Mouse (Mus musculus) MEL (cell line): Measurements from ENCODE around the gene Ttll8.

Source experiments
- CHD2 ChIP-seq: IDR thresholded peaks from 2 replicates; pipeline ENCODE4 v1.6.1; 2011; ENCODE audit warnings: low read length, improper control_type of control experiment
- CTCF ChIP-seq, 3 experiments: IDR thresholded peaks in 2 of 3; conservative IDR thresholded peaks in 1 of 3; 2 replicates each; pipeline ENCODE4 v1.5.1; 2011 to 2012; ENCODE audit warnings: low read length in 3 of 3, low read depth in 2 of 3, mild to moderate bottlenecking in 2 of 3, improper control_type of control experiment in 1 of 3, inconsistent platforms in 1 of 3, mixed read lengths in 1 of 3, moderate library complexity in 1 of 3; ENCODE audit not compliant: control insufficient read depth in 1 of 3, insufficient read depth in 1 of 3, poor library complexity in 1 of 3, severe bottlenecking in 1 of 3
- E2F4 ChIP-seq: IDR thresholded peaks from 2 replicates; pipeline ENCODE4 v1.6.1; 2011; ENCODE audit warnings: low read depth, low read length, improper control_type of control experiment, borderline replicate concordance
- EP300 ChIP-seq, 2 experiments: IDR thresholded peaks; 2 replicates each; pipeline ENCODE4 v1.6.1; 2011; ENCODE audit warnings: improper control_type of control experiment in 2 of 2, low read length in 2 of 2, low read depth in 1 of 2, mild to moderate bottlenecking in 1 of 2
- MAZ ChIP-seq: IDR thresholded peaks from 2 replicates; pipeline ENCODE4 v1.6.1; 2012; ENCODE audit warnings: low read depth, mild to moderate bottlenecking, inconsistent platforms, low read length, improper control_type of control experiment
- MEF2A ChIP-seq: IDR thresholded peaks from 2 replicates; pipeline ENCODE4 v1.6.1; 2014; ENCODE audit warnings: low read depth, mild to moderate bottlenecking, inconsistent platforms, low read length, improper control_type of control experiment; ENCODE audit not compliant: poor library complexity, insufficient replicate concordance, severe bottlenecking; ENCODE audit errors: extremely low read depth
- POLR2A ChIP-seq, 2 experiments: IDR thresholded peaks; 2 replicates each; pipeline ENCODE4 v1.6.1; 2011 to 2012; ENCODE audit warnings: low read length in 2 of 2, mild to moderate bottlenecking in 2 of 2, control low read depth in 1 of 2, improper control_type of control experiment in 1 of 2, low read depth in 1 of 2, moderate library complexity in 1 of 2; ENCODE audit not compliant: control insufficient read depth in 1 of 2, insufficient read depth in 1 of 2, poor library complexity in 1 of 2
- RAD21 ChIP-seq: IDR thresholded peaks from 2 replicates; pipeline ENCODE4 v1.6.1; 2011; ENCODE audit warnings: mild to moderate bottlenecking, low read depth, low read length, improper control_type of control experiment
- USF2 ChIP-seq, 2 experiments: IDR thresholded peaks; 2 replicates each; pipeline ENCODE4 v1.6.1; 2011 to 2012; ENCODE audit warnings: improper control_type of control experiment in 2 of 2, low read length in 2 of 2, borderline replicate concordance in 1 of 2, inconsistent platforms in 1 of 2, low read depth in 1 of 2, mild to moderate bottlenecking in 1 of 2; ENCODE audit not compliant: insufficient read depth in 1 of 2
- ZC3H11A ChIP-seq: IDR thresholded peaks from 2 replicates; pipeline ENCODE4 v1.6.1; 2012; ENCODE audit warnings: low read depth, mild to moderate bottlenecking, inconsistent platforms, low read length, improper control_type of control experiment
- ZMIZ1 ChIP-seq: IDR thresholded peaks from 2 replicates; pipeline ENCODE4 v1.6.1; 2012; ENCODE audit warnings: low read depth, mild to moderate bottlenecking, inconsistent platforms, low read length, improper control_type of control experiment, moderate library complexity

GRCm38 (mm10) chr15:88883342-88883741 is 70.9 kb downstream of the Ttll8 start:
- no peak for TF ChIP-seq EP300 (IDR thresholded peaks at IDR 0.05; ENCODE audit: low read depth in 1 of 2, low read length in 2 of 2)
- no peak for TF ChIP-seq ZC3H11A
- no peak for TF ChIP-seq POLR2A (IDR thresholded peaks at IDR 0.05; ENCODE audit: control insufficient read depth in 1 of 2, insufficient read depth in 1 of 2, low read depth in 1 of 2, low read length in 2 of 2, poor library complexity in 1 of 2)
- no peak for TF ChIP-seq CTCF (IDR thresholded peaks at IDR 0.05 in 2 of 3, conservative IDR thresholded peaks at IDR 0.05 in 1 of 3; ENCODE audit: control insufficient read depth in 1 of 3, insufficient read depth in 1 of 3, low read depth in 2 of 3, low read length in 3 of 3, poor library complexity in 1 of 3, severe bottlenecking in 1 of 3)
- no peak for TF ChIP-seq E2F4
- TF ChIP-seq USF2 (IDR thresholded peaks at IDR 0.05; ENCODE audit: borderline replicate concordance in 1 of 2, insufficient read depth in 1 of 2, low read depth in 1 of 2, low read length in 2 of 2), result no peak
- TF ChIP-seq CHD2, result no peak
- no peak for TF ChIP-seq ZMIZ1
- TF ChIP-seq RAD21, result no peak
- no peak for TF ChIP-seq MAZ
- no peak for TF ChIP-seq MEF2A
